Mouse (Mus musculus) layer of hippocampus, postnatal 14 days (tissue): ENCODE measurements around the gene Mtln. TPM values are rescaled to one million over a fixed set of nuclear protein-coding genes. Genes with fewer than 3 reads are reported as not detected.

Experiments used
- DNase-seq, 2 experiments: peaks; one replicate each; pipeline ENCODE4 v3.0.0; 2021 to 2022; ENCODE audit warnings: low spot score in 2 of 2, mixed read lengths in 1 of 2
- total RNA-seq, 2 experiments: library from RNA; stranded (reverse); gene quantifications; 2 replicates each; pipeline ENCODE4 v1.2.3; 2021

Gene Mtln
- total RNA-seq, 2 experiments from 2014 or later, result 40.5 to 46.6 TPM

GRCm38 (mm10) chr2:127757171-127757570 lies 35.1 kb downstream of the Mtln start:
- peak; percentile 39 to 77 for DNase-seq

- DNase-seq, result peak in 1 of 2 experiments; percentile 22
These were observed 38.2 kb downstream of the Mtln start for GRCm38 (mm10) chr2:127754113-127754512.

DNA sequence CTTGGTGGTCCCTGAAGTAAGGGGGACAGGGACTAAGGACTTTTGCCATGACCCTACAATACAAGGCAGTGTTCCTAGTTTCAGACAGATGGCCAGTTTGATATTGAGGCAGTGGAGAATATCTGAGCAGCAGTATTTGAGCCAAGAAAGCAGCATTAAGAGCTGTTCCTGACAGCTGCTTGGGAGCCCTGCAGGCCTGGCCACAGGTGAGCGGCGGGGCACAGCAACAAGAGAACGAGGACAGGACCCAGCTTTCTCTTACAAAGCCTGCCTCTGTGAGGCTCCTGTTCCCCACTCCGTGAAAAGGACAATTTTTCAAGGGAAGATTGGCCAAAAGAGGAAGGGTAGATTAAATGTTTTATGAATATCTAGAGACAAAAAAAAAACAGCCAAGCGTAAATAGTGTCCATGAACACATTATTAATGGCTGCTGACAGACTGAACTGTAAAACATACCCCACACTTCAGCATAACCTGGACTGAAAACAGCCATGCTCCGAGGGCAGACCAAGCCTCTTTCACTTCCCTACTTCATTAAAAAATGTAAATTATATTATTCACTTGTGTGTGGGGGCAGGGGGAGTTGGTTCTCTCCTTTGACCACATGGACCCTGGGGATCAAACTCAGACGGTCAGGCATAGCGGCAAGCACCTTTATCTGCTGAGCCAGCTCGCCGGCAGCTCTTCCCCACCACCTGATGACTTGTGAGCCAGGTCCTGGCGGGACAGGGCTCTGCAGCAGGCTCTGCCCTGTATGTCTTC lies 40.3 kb downstream of the Mtln start:
- DNase-seq, result no peak

DNA sequence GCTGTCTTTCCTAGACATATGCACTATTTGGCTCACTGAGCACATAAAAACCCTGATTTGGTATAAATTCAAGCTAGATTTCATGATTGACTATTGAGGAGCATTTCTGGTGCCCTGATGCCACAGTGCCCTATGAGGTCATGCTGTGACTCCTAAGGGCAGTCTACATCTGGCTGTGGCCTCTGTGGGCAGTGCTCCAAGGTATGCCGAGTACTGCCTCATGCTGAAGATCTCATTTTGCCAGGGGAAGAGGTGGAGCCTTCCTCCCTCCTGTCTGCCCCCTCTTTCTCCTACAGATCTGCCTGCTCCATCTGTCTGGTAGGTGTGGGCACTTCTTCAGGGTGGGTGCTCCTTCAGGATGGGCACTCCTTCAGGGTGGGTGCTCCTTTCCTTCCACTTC lies 42.9 kb downstream of the Mtln start:
- DNase-seq, result no peak

DNA sequence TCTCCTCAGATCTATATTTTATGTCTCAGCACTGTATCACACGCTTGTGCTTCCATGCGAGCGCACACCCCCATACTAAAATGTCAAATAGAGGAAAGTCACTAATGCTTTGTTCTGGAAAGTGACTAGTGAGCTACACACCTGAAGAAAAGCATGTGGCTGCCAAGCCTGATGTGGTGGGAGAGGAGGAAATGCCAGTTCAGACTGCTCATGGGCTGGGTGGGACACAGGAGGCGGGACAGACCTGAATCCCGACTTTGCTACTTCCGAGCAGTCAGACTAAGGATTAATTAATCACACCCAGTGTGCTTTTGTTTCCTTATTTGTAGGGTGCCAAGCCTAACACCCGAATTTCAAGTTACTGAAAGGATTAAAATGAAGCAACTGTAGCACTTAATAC lies 44.0 kb downstream of the Mtln start:
- DNase-seq, result no peak

DNA sequence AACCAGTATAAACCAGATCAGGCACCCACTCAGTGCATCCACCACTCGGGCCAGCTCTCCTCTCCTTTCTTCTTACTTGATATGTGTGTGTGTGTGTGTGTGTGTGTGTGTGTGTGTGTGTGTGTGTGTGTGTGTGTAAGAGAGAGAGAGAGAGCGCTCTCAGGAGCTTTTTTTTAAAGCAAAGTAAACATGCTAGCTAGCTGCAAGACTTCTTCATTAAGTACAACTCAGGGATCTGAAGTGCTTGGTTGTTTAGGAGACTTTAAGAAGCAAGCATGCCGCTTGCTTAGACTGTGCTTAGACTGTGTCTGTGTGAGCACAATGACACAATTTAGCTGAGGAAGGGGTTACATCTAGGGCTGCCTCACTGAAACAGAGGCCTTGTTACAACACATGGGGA lies 49.7 kb downstream of the Mtln start:
- DNase-seq, result no peak

Other genes starting within 250 kb of the Mtln start
- gene Zfp661, start 205.4 kb downstream of the Mtln start, total RNA-seq, result 1 to 10 TPM; 7.5 to 7.6 TPM
- gene Mrps5, start 205.3 kb downstream of the Mtln start, total RNA-seq, result 10 to 100 TPM; 86.9 to 91.8 TPM
- 10 to 100 TPM; 55.4 to 57.5 TPM for gene Mal, start 135.8 kb downstream of the Mtln start, total RNA-seq
- 1 to 10 TPM in 1 of 2 experiments, under 1 TPM in 1; 0.65 to 1.0 TPM for gene Mall, start 62.6 kb downstream of the Mtln start, total RNA-seq
- 10 to 100 TPM; 20.3 to 21.3 TPM for gene Nphp1, start 3.6 kb downstream of the Mtln start, total RNA-seq
- gene Bub1, start 39.4 kb upstream of the Mtln start, total RNA-seq, result 1 to 10 TPM; 1.4 TPM
- gene Acoxl, start 46.4 kb upstream of the Mtln start, total RNA-seq, result not detected